Mouse (Mus musculus) left cerebral cortex, postnatal 36 days (tissue): ENCODE results near the gene Slc39a3. TPM values are rescaled to one million over a fixed set of nuclear protein-coding genes. Genes with fewer than 3 reads are reported as not detected.
A peak's percentile ranks its signal among the peaks of the same experiment; 100 is the strongest.
"Not testable (repeated sequence)": the region's sequence is repeated elsewhere in the genome, so short reads cannot be mapped to it uniquely, and the experiment has no call there.

ENCODE experiments used
- DNase-seq, 2 experiments: peaks; one replicate each; pipeline ENCODE4 v3.0.0; 2021 to 2022; ENCODE audit warnings: low spot score in 2 of 2, mixed read lengths in 1 of 2
- intact Hi-C: fragments of 180-260 bp; cut with DNase I; formaldehyde crosslinking; loops from one replicate; pipeline ENCODE4 v1.15.1; 2025
- total RNA-seq, 2 experiments: library from RNA; stranded (reverse); gene quantifications; 2 replicates each; pipeline ENCODE4 v1.2.3; 2021

Slc39a3 gene
- total RNA-seq, 2 experiments from 2014 or later = 66.9 to 74.2 TPM

- intact Hi-C loops = loop anchor here (10.0 kb wide), 2 partner anchors 166 to 236 kb away; partner anchors contain the start of genes Dot1l and Oaz1
- DNase-seq = no peak
Measured at GRCm38 (mm10) chr10:80990406-80990805, 46.8 kb downstream of the Slc39a3 start.

GRCm38 (mm10) chr10:80989854-80990253 is 47.4 kb downstream of the Slc39a3 start:
- intact Hi-C loops = loop anchor here (10.0 kb wide), 2 partner anchors 165 to 235 kb away; partner anchors contain the start of genes Dot1l and Oaz1
- not testable (repeated sequence) for DNase-seq

DNA sequence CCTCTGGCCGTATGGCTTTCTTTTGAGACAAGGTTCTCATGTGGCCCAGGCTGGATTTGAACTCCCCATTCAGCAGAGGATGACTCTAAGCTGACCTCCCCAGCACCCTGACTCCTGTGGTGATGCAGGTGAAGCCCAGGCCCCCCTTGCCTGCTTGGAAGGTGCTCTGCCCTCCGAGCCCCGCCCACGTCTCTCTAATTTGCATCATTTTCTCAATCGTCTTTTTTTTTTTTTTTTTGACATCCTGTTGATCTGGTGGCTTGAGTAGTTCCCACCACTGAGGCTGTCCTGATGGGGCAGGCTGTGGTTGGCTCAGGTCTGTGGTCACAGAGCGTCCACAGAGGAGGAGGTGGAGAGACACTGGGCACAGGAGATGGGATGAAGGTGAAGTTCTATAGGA is 47.8 kb downstream of the Slc39a3 start:
- intact Hi-C loops = no loop called here
- no peak for DNase-seq

DNA sequence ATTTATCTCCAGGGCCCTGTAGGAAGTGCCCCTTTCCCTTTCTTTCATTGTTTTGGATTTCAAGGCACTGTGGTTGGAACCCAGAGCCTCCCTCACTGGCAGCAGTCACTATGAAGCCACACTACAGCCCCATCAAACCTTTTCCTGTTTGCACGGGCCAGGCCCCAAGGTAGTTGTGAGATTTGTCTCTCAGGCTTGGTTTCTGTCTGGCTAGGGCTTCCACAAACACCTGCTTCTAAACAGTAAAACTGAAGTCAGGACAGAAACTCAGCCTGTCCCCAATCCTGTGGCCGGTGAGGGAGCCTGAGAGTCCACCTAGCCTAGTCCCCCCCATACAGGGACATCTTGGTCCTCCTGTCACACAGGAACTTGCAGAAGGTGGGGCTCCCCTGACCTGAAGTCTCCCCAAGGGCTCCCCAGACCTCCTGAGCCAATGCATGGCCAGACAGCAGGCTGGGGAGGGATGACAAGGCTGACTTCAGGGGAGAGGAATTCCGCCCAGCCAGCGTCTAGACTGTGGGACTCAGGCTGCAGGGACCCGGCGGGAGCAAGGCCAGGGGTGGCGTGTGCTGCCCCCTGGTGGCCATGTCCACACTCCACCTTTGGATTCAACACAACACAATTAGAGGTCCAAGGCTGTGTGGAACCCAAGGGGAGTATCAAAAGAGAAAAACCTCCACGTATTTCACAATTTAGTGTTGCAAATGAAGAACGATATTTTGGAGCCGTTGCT is 49.4 kb downstream of the Slc39a3 start:
- intact Hi-C loops = no loop called here

GRCm38 (mm10) chr10:80986754-80987153 is 50.5 kb downstream of the Slc39a3 start:
- intact Hi-C loops = no loop called here

More for the DNA sequence above, 49.4 kb downstream of the Slc39a3 start:
- peak; percentile 55 to 57 for DNase-seq

GRCm38 (mm10) chr10:80985970-80986701 is 51.1 kb downstream of the Slc39a3 start:
- no peak for DNase-seq
- intact Hi-C loops = no loop called here

More at GRCm38 (mm10) chr10:80986754-80987153, 50.5 kb downstream of the Slc39a3 start:
- no peak for DNase-seq

DNA sequence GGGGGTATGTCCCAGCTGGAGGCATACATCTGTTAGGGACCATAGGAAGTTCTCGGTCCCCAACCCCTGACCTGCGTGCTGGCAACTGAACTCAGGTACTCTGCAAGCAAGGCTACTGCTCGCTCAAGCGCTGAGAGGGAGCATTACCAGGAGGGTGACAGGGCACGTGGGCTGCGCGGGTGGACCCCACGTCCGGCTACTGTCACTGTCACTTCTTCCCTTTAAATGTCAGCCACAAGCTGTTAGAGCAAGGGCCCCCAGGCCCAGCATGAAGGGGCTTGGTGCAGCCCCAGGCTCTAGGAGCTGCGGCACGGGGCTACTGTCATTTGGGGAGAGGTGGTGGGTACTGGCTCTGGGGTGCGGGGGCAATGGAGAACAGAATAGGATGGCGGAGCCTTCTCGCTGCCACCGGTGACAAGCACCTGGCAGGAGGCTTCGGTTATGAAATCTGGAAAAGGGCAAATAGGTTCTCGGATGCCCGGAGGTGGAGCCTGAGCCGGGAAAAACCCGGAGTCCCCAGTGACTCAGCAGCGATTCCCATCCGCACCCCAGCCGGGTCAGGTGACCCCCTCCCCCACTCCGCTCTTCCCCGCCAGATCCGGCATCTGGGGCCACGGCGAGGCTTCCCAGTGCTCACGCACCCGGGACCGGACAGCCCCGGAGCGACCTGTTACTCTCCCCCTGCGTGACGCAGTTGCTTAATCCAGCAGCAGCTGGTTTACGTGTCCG is 51.8 kb downstream of the Slc39a3 start:
- DNase-seq = peak; percentile 25 to 28
- intact Hi-C loops = no loop called here

GRCm38 (mm10) chr10:80984223-80984622 is 53.0 kb downstream of the Slc39a3 start:
- no peak for DNase-seq
- intact Hi-C loops = no loop called here

GRCm38 (mm10) chr10:80982381-80982780 is 54.8 kb downstream of the Slc39a3 start:
- intact Hi-C loops = no loop called here
- DNase-seq = no peak

GRCm38 (mm10) chr10:80981564-80982112 is 55.6 kb downstream of the Slc39a3 start:
- no peak for DNase-seq
- intact Hi-C loops = no loop called here

Other genes with a start within 250 kb of the Slc39a3 start
- 10 to 100 TPM; 44.3 to 53.0 TPM for gene Sf3a2, start 239.2 kb downstream of the Slc39a3 start, total RNA-seq
- gene Plekhj1, start 238.8 kb downstream of the Slc39a3 start, total RNA-seq = 10 to 100 TPM; 53.5 to 63.2 TPM
- 1 to 10 TPM; 1.2 to 2.0 TPM for gene Amh, start 232.2 kb downstream of the Slc39a3 start, total RNA-seq
- 1 to 10 TPM; 5.5 to 5.6 TPM for gene Jsrp1, start 223.9 kb downstream of the Slc39a3 start, total RNA-seq
- gene Oaz1, start 210.8 kb downstream of the Slc39a3 start, total RNA-seq = 100 to 1,000 TPM; 507 to 583 TPM
- gene Lingo3, start 193.4 kb downstream of the Slc39a3 start, total RNA-seq = 10 to 100 TPM; 38.5 to 46.7 TPM
- 10 to 100 TPM; 34.2 to 44.0 TPM for gene Lsm7, start 182.2 kb downstream of the Slc39a3 start, total RNA-seq
- 10 to 100 TPM; 53.2 to 66.1 TPM for gene Sppl2b, start 182.2 kb downstream of the Slc39a3 start, total RNA-seq
- under 1 TPM in 1 of 2 experiments, not detected in 1; 0.32 TPM for gene Tmprss9, start 165.6 kb downstream of the Slc39a3 start, total RNA-seq
- gene Timm13, start 136.5 kb downstream of the Slc39a3 start, total RNA-seq = 100 to 1,000 TPM; 120 to 153 TPM
- gene Lmnb2, start 119.2 kb downstream of the Slc39a3 start, total RNA-seq = 10 to 100 TPM; 17.6 to 21.2 TPM
- 10 to 100 TPM; 17.4 to 23.9 TPM for gene Gadd45b, start 107.4 kb downstream of the Slc39a3 start, total RNA-seq
- gene Gng7, start 22.5 kb downstream of the Slc39a3 start, total RNA-seq = 100 to 1,000 TPM in 1 of 2 experiments, 10 to 100 TPM in 1; 97.9 to 136 TPM
- 100 to 1,000 TPM; 102 to 111 TPM for gene Diras1, start 11.8 kb downstream of the Slc39a3 start, total RNA-seq
- 100 to 1,000 TPM; 169 to 176 TPM for gene Sgta, start 22.8 kb upstream of the Slc39a3 start, total RNA-seq
- 10 to 100 TPM; 47.0 to 49.8 TPM for gene Thop1, start 32.6 kb upstream of the Slc39a3 start, total RNA-seq
- gene Creb3l3, start 61.4 kb upstream of the Slc39a3 start, total RNA-seq = under 1 TPM; 0.23 to 0.72 TPM
- gene Map2k2, start 68.5 kb upstream of the Slc39a3 start, total RNA-seq = 100 to 1,000 TPM; 120 to 133 TPM
- 100 to 1,000 TPM; 120 to 133 TPM for gene Zbtb7a, start 97.8 kb upstream of the Slc39a3 start, total RNA-seq
- 10 to 100 TPM; 26.7 to 31.8 TPM for gene Pias4, start 130.5 kb upstream of the Slc39a3 start, total RNA-seq
- 100 to 1,000 TPM; 857 to 954 TPM for gene Eef2, start 139.2 kb upstream of the Slc39a3 start, total RNA-seq
- gene Dapk3, start 145.6 kb upstream of the Slc39a3 start, total RNA-seq = 10 to 100 TPM; 75.0 to 76.4 TPM
- gene 4930442H23Rik, start 146.4 kb upstream of the Slc39a3 start, total RNA-seq = not detected
- under 1 TPM in 1 of 2 experiments, not detected in 1; 0.34 TPM for gene Nmrk2, start 164.6 kb upstream of the Slc39a3 start, total RNA-seq
- 100 to 1,000 TPM; 202 to 212 TPM for gene Atcay, start 193.4 kb upstream of the Slc39a3 start, total RNA-seq
- 10 to 100 TPM; 54.9 to 72.9 TPM for gene Zfr2, start 195.7 kb upstream of the Slc39a3 start, total RNA-seq
- 100 to 1,000 TPM; 191 to 213 TPM for gene Matk, start 215.5 kb upstream of the Slc39a3 start, total RNA-seq
- 10 to 100 TPM; 43.0 to 48.2 TPM for gene Mrpl54, start 229.5 kb upstream of the Slc39a3 start, total RNA-seq
- gene Apba3, start 229.5 kb upstream of the Slc39a3 start, total RNA-seq = 10 to 100 TPM; 30.1 to 39.3 TPM